ENCODE assay signal across 9 mouse cellular contexts in genomic region chr7:3376831-3377230, GRCm38 (mm10). TPM values are rescaled to one million over a fixed set of nuclear protein-coding genes. Genes with fewer than 3 reads are reported as not detected.
DNase-seq lines count a peak whose midpoint lies in the region; ATAC-seq and TF ChIP-seq lines count a peak whose summit lies in the region.
"Had no signal": no experiment of that assay in that cellular context is flagged by ENCODE, and none has a peak within 500 bp of the region (broad histone marks: within the 10 kb centered on the region; RNA-seq: fewer than 3 reads in every experiment).

No protein-coding gene starts in this region.

- no peaks in the 10 kb centered on the region for H3K36me3 ChIP-seq in hindbrain, postnatal 0 days (ENCODE audit: insufficient read depth, low read length)
- H3K36me3 ChIP-seq in hindbrain, embryonic 13.5 days: no peaks in the 10 kb centered on the region
- no peaks in the 10 kb centered on the region for H3K36me3 ChIP-seq in kidney, postnatal 0 days (ENCODE audit: insufficient read depth, low read length)
- H3K36me3 ChIP-seq: embryonic facial prominence, embryonic 12.5 days had no signal

- H3K9me3 ChIP-seq in hindbrain, postnatal 0 days (ENCODE audit: low read length): no peaks in the 10 kb centered on the region
- H3K9me3 ChIP-seq in hindbrain, embryonic 13.5 days: no peaks in the 10 kb centered on the region
- no peaks in the 10 kb centered on the region for H3K9me3 ChIP-seq in kidney, postnatal 0 days (replicated peaks; ENCODE audit: low read length)
- H3K9me3 ChIP-seq: embryonic facial prominence, embryonic 12.5 days had no signal

- no peak overlapping the region for H3K4me2 ChIP-seq in hindbrain, postnatal 0 days (ENCODE audit: low read depth, low read length)
- no peak overlapping the region for H3K4me2 ChIP-seq in hindbrain, embryonic 13.5 days
- H3K4me2 ChIP-seq in kidney, postnatal 0 days (ENCODE audit: low read length): no peak overlapping the region
- H3K4me2 ChIP-seq: embryonic facial prominence, embryonic 12.5 days had no signal

- no peak overlapping the region for H3K9ac ChIP-seq in hindbrain, postnatal 0 days (replicated peaks; ENCODE audit: low read length)
- H3K9ac ChIP-seq in hindbrain, embryonic 13.5 days: no peak overlapping the region
- no peak overlapping the region for H3K9ac ChIP-seq in kidney, postnatal 0 days (ENCODE audit: low read depth, low read length)
- H3K9ac ChIP-seq: embryonic facial prominence, embryonic 12.5 days had no signal

- no peak overlapping the region for H3K4me3 ChIP-seq in hindbrain, postnatal 0 days (ENCODE audit: low read length)
- H3K4me3 ChIP-seq in hindbrain, embryonic 13.5 days: no peak overlapping the region
- H3K4me3 ChIP-seq in kidney, postnatal 0 days (replicated peaks; ENCODE audit: low read depth, low read length): no peak overlapping the region
- H3K4me3 ChIP-seq: embryonic facial prominence, embryonic 12.5 days had no signal

- peak; percentile 64 for TF ChIP-seq CTCF in hindbrain, postnatal 0 days (IDR thresholded peaks at IDR 0.05; ENCODE audit: low read depth)
- TF ChIP-seq CTCF in kidney, postnatal 0 days (IDR thresholded peaks at IDR 0.05; ENCODE audit: low read depth): peak; percentile 64

- DNase-seq in hindbrain, postnatal 0 days (ENCODE audit: low spot score): peak; percentile 37
- DNase-seq in 3T3-L1 (ENCODE audit: low read depth, low spot score): peak; percentile 79
- peak; percentile 81 for DNase-seq in Muller cell, postnatal 12 days (ENCODE audit: inconsistent ontology term)
- peak; percentile 63 to 81 for DNase-seq in cerebellum, postnatal 14 days
- peak; percentile 57 for DNase-seq in kidney, postnatal 0 days (ENCODE audit: low spot score)
- DNase-seq in skeletal muscle tissue, adult 2 months (ENCODE audit: low read depth, low spot score): peak; percentile 27
- no peak for DNase-seq in yolk sac, embryonic 10.5 days (ENCODE audit: low spot score)

- no peaks in the 10 kb centered on the region for H3K4me1 ChIP-seq in hindbrain, postnatal 0 days (ENCODE audit: insufficient read depth, low read length)
- H3K4me1 ChIP-seq in hindbrain, embryonic 13.5 days (replicated peaks): no peaks in the 10 kb centered on the region
- no peaks in the 10 kb centered on the region for H3K4me1 ChIP-seq in kidney, postnatal 0 days (replicated peaks; ENCODE audit: insufficient read depth, low read length)
- H3K4me1 ChIP-seq: embryonic facial prominence, embryonic 12.5 days had no signal

- 0 out of 2 replicates have a peak, but pooled peaks have one; percentile 38 for ATAC-seq in hindbrain, postnatal 0 days
- no peak for ATAC-seq in hindbrain, embryonic 13.5 days (ENCODE audit: low FRiP score)
- 0 out of 2 replicates have a peak, but pooled peaks have one; percentile 21 for ATAC-seq in kidney, postnatal 0 days (replicated peaks; ENCODE audit: low FRiP score, low read depth)

- no peak overlapping the region for H3K27ac ChIP-seq in hindbrain, postnatal 0 days
- H3K27ac ChIP-seq in hindbrain, embryonic 13.5 days: no peak overlapping the region
- no peak overlapping the region for H3K27ac ChIP-seq in kidney, postnatal 0 days
- H3K27ac ChIP-seq: embryonic facial prominence, embryonic 12.5 days had no signal

- 64% methylated on average over 4 of the region's 4 CpGs for WGBS in hindbrain, postnatal 0 days
- 51% methylated on average over 4 of the region's 4 CpGs for WGBS in hindbrain, embryonic 13.5 days
- WGBS in kidney, postnatal 0 days: 51% methylated on average over 4 of the region's 4 CpGs

- no peaks in the 10 kb centered on the region for H3K27me3 ChIP-seq in hindbrain, postnatal 0 days (ENCODE audit: insufficient read depth, low read length)
- H3K27me3 ChIP-seq in hindbrain, embryonic 13.5 days: no peaks in the 10 kb centered on the region
- H3K27me3 ChIP-seq in kidney, postnatal 0 days (ENCODE audit: insufficient read depth, low read length): no peaks in the 10 kb centered on the region
- H3K27me3 ChIP-seq: embryonic facial prominence, embryonic 12.5 days had no signal

RNA-seq across cellular contexts. Expression of gene Cacng8, which starts 13.7 kb away (rescaled TPM):
- 36.5 and 49.0 TPM in 2 replicates for total RNA-seq in hindbrain, postnatal 0 days (2014; rRNA removed)
- polyA plus RNA-seq in hindbrain, postnatal 0 days (2015; fragmentation: Nextera tagmentation; extraction: Ambion mirVana): 15.0 and 16.1 TPM in 2 replicates
- 12.4 and 12.9 TPM in 2 replicates for polyA plus RNA-seq in hindbrain, embryonic 13.5 days (2015; fragmentation: Nextera tagmentation; extraction: Ambion mirVana)
- 0.67 and 1.1 TPM in 2 replicates for polyA plus RNA-seq in kidney, postnatal 0 days (2015; fragmentation: Nextera tagmentation; extraction: Ambion mirVana)

RNA-seq across cellular contexts. Expression of gene Cacng7, which starts 44.1 kb away (rescaled TPM):
- 115 and 116 TPM in 2 replicates for total RNA-seq in hindbrain, postnatal 0 days (2014; rRNA removed)
- 4.0 and 4.6 TPM in 2 replicates for polyA plus RNA-seq in hindbrain, postnatal 0 days (2015; fragmentation: Nextera tagmentation; extraction: Ambion mirVana)
- polyA plus RNA-seq in hindbrain, embryonic 13.5 days (2015; fragmentation: Nextera tagmentation; extraction: Ambion mirVana): 4.3 and 4.7 TPM in 2 replicates
- 0.64 and 0.83 TPM in 2 replicates for polyA plus RNA-seq in kidney, postnatal 0 days (2015; fragmentation: Nextera tagmentation; extraction: Ambion mirVana)

RNA-seq across cellular contexts. Expression of gene Cacng6, which starts 47.2 kb away (rescaled TPM):
- not detected in 2 replicates for total RNA-seq in hindbrain, postnatal 0 days (2014; rRNA removed)
- 0.26 and 0.28 TPM in 2 replicates for polyA plus RNA-seq in hindbrain, postnatal 0 days (2015; fragmentation: Nextera tagmentation; extraction: Ambion mirVana)
- polyA plus RNA-seq in hindbrain, embryonic 13.5 days (2015; fragmentation: Nextera tagmentation; extraction: Ambion mirVana): 0.13 and 0.16 TPM in 2 replicates
- polyA plus RNA-seq in kidney, postnatal 0 days (2015; fragmentation: Nextera tagmentation; extraction: Ambion mirVana): 0.11 TPM in 1 of 2 replicates, not detected in the other
